Mouse (Mus musculus) liver, embryonic 15.5 days (tissue): Measurements from ENCODE around the gene Zfp85. TPM values are rescaled to one million over a fixed set of nuclear protein-coding genes. Genes with fewer than 3 reads are reported as not detected.
"Not testable (repeated sequence)": the region's sequence is repeated elsewhere in the genome, so short reads cannot be mapped to it uniquely, and the experiment has no call there.

Experiments used
- ATAC-seq: fragments of 200-750 bp; cut with Nextera tagmentation; 2 replicates; pipeline ENCODE4 v1.8.0; 2017; ENCODE audit warnings: moderate number of reproducible peaks, mild to moderate bottlenecking, moderate library complexity; ENCODE audit not compliant: insufficient read depth
- H3K27ac ChIP-seq: fragments of 300-500 bp; sonication (generic); replicated peaks from 2 replicates; pipeline ENCODE4 v1.5.1; 2015; ENCODE audit warnings: mild to moderate bottlenecking, inconsistent platforms
- H3K27me3 ChIP-seq: fragments of 300-500 bp; sonication (generic); 2 replicates; pipeline ENCODE4 v1.6.1; 2015; ENCODE audit warnings: mild to moderate bottlenecking, inconsistent platforms
- H3K36me3 ChIP-seq: fragments of 300-500 bp; sonication (generic); replicated peaks from 2 replicates; pipeline ENCODE4 v1.6.1; 2015; ENCODE audit warnings: moderate library complexity, mild to moderate bottlenecking, inconsistent platforms
- H3K4me1 ChIP-seq: fragments of 300-500 bp; sonication (generic); replicated peaks from 2 replicates; pipeline ENCODE4 v1.6.1; 2015; ENCODE audit warnings: inconsistent platforms
- H3K4me2 ChIP-seq: fragments of 300-500 bp; sonication (generic); 2 replicates; pipeline ENCODE4 v1.6.1; 2015; ENCODE audit warnings: moderate library complexity, mild to moderate bottlenecking, inconsistent platforms
- H3K4me3 ChIP-seq: fragments of 300-500 bp; sonication (generic); replicated peaks from 2 replicates; pipeline ENCODE4 v1.5.1; 2015; ENCODE audit warnings: mild to moderate bottlenecking, inconsistent platforms
- H3K9ac ChIP-seq: fragments of 300-500 bp; sonication (generic); 2 replicates; pipeline ENCODE4 v1.6.1; 2015; ENCODE audit warnings: moderate library complexity, mild to moderate bottlenecking, inconsistent platforms
- H3K9me3 ChIP-seq: fragments of 300-500 bp; sonication (generic); replicated peaks from 2 replicates; pipeline ENCODE4 v1.6.1; 2016; ENCODE audit warnings: inconsistent platforms
- WGBS: fragments of 180-500 bp; shearing (Covaris S2); methylation state at CpG from one replicate; pipeline ENCODE4 v1.1.7; 2015; ENCODE audit warnings: mixed read lengths; ENCODE audit not compliant: insufficient replicate concordance; 5-methylcytosine and 5-hydroxymethylcytosine counted together
- polyA plus RNA-seq: library from polyadenylated mRNA; unstranded; fragments of >200 nt; fragmentation: Nextera tagmentation; extraction: Ambion mirVana; gene quantifications from 2 replicates; pipeline ENCODE4 v1.2.1, GENCODE M21; 2015

Zfp85 gene
- polyA plus RNA-seq = 0.96 and 1.3 TPM in 2 replicates

GRCm38 (mm10) chr13:67754333-67755306 lies at the start of gene Zfp85:
Zfp85 (minus strand) TSS chr13:67755228.
- 6% methylated on average over 24 of the region's 24 CpGs for WGBS
- Histone ChIP-seq H3K4me3 (peak within 1 kb of the TSS; percentile 70), H3K27ac (peak within 1 kb of the TSS; percentile 76)

GRCm38 (mm10) chr13:67799151-67799550 lies 44.1 kb upstream of the Zfp85 start:
- not testable (repeated sequence) for H3K4me1 ChIP-seq, H3K9me3 ChIP-seq, ATAC-seq, H3K36me3 ChIP-seq, H3K9ac ChIP-seq, H3K4me2 ChIP-seq, H3K27ac ChIP-seq, H3K4me3 ChIP-seq, H3K27me3 ChIP-seq
- 57% methylated on average over 3 of the region's 3 CpGs for WGBS

More at GRCm38 (mm10) chr13:67754333-67755306, at the start of gene Zfp85:
- peaks cover 13% of the 10 kb centered on the region for H3K4me1 ChIP-seq
- 0 out of 2 replicates have a peak, but pooled peaks cover 5% of the 10 kb centered on the region for H3K36me3 ChIP-seq
- no peaks in the 10 kb centered on the region for H3K27me3 ChIP-seq
- H3K9me3 ChIP-seq = no peaks in the 10 kb centered on the region
- peak; percentile 87 for ATAC-seq
- H3K9ac ChIP-seq = peak within 1 kb of the TSS; percentile 51; the same call in 1 of the 2 replicates
- H3K4me2 ChIP-seq = peak within 1 kb of the TSS; percentile 64

- ATAC-seq = no peak
- WGBS = 64% methylated on average over 3 of the region's 3 CpGs
- Histone ChIP-seq H3K4me3 (no peak overlapping the region), H3K4me1 (no peaks in the 10 kb centered on the region), H3K4me2 (no peak overlapping the region), H3K27ac (no peak overlapping the region), H3K36me3 (no peaks in the 10 kb centered on the region), H3K27me3 (no peaks in the 10 kb centered on the region), H3K9me3 (no peaks in the 10 kb centered on the region), H3K9ac (no peak overlapping the region)
These were observed 43.6 kb upstream of the Zfp85 start for GRCm38 (mm10) chr13:67798618-67799017.

GRCm38 (mm10) chr13:67791921-67792455 lies 37.0 kb upstream of the Zfp85 start:
- H3K9ac ChIP-seq = no peak overlapping the region
- no peaks in the 10 kb centered on the region for H3K4me1 ChIP-seq
- ATAC-seq = no peak
- H3K4me3 ChIP-seq = no peak overlapping the region
- no peaks in the 10 kb centered on the region for H3K9me3 ChIP-seq
- H3K4me2 ChIP-seq = no peak overlapping the region
- no peaks in the 10 kb centered on the region for H3K36me3 ChIP-seq
- H3K27ac ChIP-seq = no peak overlapping the region
- WGBS = 74% methylated on average over 10 of the region's 10 CpGs
- H3K27me3 ChIP-seq = no peaks in the 10 kb centered on the region

- Histone ChIP-seq H3K27me3 (no peaks in the 10 kb centered on the region), H3K4me1 (peaks cover 9% of the 10 kb centered on the region), H3K4me2 (peak within 1 kb of the TSS; percentile 80), H3K9ac (peak within 1 kb of the TSS; percentile 50; the same call in 1 of the 2 replicates), H3K4me3 (peak within 1 kb of the TSS; percentile 67), H3K27ac (no peak within 1 kb of the TSS), H3K9me3 (no peaks in the 10 kb centered on the region), H3K36me3 (no peaks in the 10 kb centered on the region)
- peak; percentile 84 for ATAC-seq
- 6% methylated on average over 26 of the region's 26 CpGs for WGBS
These were observed 24.5 kb upstream of the Zfp85 start, which contains the start of gene Zfp493 for GRCm38 (mm10) chr13:67779265-67780221. Zfp493 (plus strand) TSS chr13:67779693.

- no peak for ATAC-seq
- H3K4me3 ChIP-seq = no peak overlapping the region
- H3K4me2 ChIP-seq = no peak overlapping the region
- no peaks in the 10 kb centered on the region for H3K36me3 ChIP-seq
- 55% methylated on average over 2 of the region's 2 CpGs for WGBS
- no peaks in the 10 kb centered on the region for H3K9me3 ChIP-seq
- H3K27me3 ChIP-seq = no peaks in the 10 kb centered on the region
- no peaks in the 10 kb centered on the region for H3K4me1 ChIP-seq
- no peak overlapping the region for H3K27ac ChIP-seq
- H3K9ac ChIP-seq = no peak overlapping the region
These were observed 8.2 kb upstream of the Zfp85 start for GRCm38 (mm10) chr13:67763031-67763768.

- Histone ChIP-seq H3K4me3 (no peak overlapping the region), H3K4me2 (no peak overlapping the region), H3K9ac (no peak overlapping the region), H3K36me3 (no peaks in the 10 kb centered on the region), H3K9me3 (no peaks in the 10 kb centered on the region), H3K27me3 (no peaks in the 10 kb centered on the region), H3K27ac (no peak overlapping the region), H3K4me1 (peaks cover 4% of the 10 kb centered on the region)
- no peak for ATAC-seq
- WGBS = 59% methylated on average over 1 of the region's 1 CpGs
These were observed 4.9 kb upstream of the Zfp85 start for GRCm38 (mm10) chr13:67759966-67760365.

- H3K9me3 ChIP-seq = no peaks in the 10 kb centered on the region
- ATAC-seq = no peak
- H3K36me3 ChIP-seq = 0 out of 2 replicates have a peak, but pooled peaks cover 5% of the 10 kb centered on the region
- no peak overlapping the region for H3K9ac ChIP-seq
- WGBS = 67% methylated on average over 6 of the region's 6 CpGs
- H3K27me3 ChIP-seq = no peaks in the 10 kb centered on the region
- H3K4me3 ChIP-seq = no peak overlapping the region
- H3K27ac ChIP-seq = no peak overlapping the region
- H3K4me2 ChIP-seq = no peak overlapping the region
- peaks cover 13% of the 10 kb centered on the region for H3K4me1 ChIP-seq
These were observed 733 bp upstream of the Zfp85 start for GRCm38 (mm10) chr13:67755761-67756160.

- Histone ChIP-seq H3K9me3 (no peaks in the 10 kb centered on the region), H3K36me3 (peaks cover 8% of the 10 kb centered on the region; the same call in 1 of the 2 replicates), H3K4me1 (no peaks in the 10 kb centered on the region), H3K4me2 (no peak overlapping the region), H3K9ac (no peak overlapping the region), H3K27ac (no peak overlapping the region), H3K4me3 (no peak overlapping the region), H3K27me3 (no peaks in the 10 kb centered on the region)
- ATAC-seq = no peak
- WGBS = 78% methylated on average over 9 of the region's 9 CpGs
These were observed 11.1 kb downstream of the Zfp85 start for GRCm38 (mm10) chr13:67743896-67744295.

- WGBS = 72% methylated on average over 3 of the region's 3 CpGs
- no peak overlapping the region for H3K27ac ChIP-seq
- no peaks in the 10 kb centered on the region for H3K27me3 ChIP-seq
- H3K9ac ChIP-seq = no peak overlapping the region
- H3K4me3 ChIP-seq = no peak overlapping the region
- no peaks in the 10 kb centered on the region for H3K9me3 ChIP-seq
- peaks cover under 1% of the 10 kb centered on the region; the same call in 1 of the 2 replicates for H3K36me3 ChIP-seq
- H3K4me1 ChIP-seq = no peaks in the 10 kb centered on the region
- ATAC-seq = no peak
- H3K4me2 ChIP-seq = no peak overlapping the region
These were observed 12.1 kb downstream of the Zfp85 start for GRCm38 (mm10) chr13:67742941-67743340.
